Mouse (Mus musculus): ENCODE results near the gene Zfp146. TPM values are rescaled to one million over a fixed set of nuclear protein-coding genes. Genes with fewer than 3 reads are reported as not detected.
"Not testable (repeated sequence)": the region's sequence is repeated elsewhere in the genome, so short reads cannot be mapped to it uniquely, and the experiment has no call there.

The Zfp146 gene
- total RNA-seq (2014; fragmentation: Nextera tagmentation), result 35.9 and 48.9 TPM in 2 replicates
- total RNA-seq (2017), result 103 and 108 TPM in 2 replicates

DNA sequence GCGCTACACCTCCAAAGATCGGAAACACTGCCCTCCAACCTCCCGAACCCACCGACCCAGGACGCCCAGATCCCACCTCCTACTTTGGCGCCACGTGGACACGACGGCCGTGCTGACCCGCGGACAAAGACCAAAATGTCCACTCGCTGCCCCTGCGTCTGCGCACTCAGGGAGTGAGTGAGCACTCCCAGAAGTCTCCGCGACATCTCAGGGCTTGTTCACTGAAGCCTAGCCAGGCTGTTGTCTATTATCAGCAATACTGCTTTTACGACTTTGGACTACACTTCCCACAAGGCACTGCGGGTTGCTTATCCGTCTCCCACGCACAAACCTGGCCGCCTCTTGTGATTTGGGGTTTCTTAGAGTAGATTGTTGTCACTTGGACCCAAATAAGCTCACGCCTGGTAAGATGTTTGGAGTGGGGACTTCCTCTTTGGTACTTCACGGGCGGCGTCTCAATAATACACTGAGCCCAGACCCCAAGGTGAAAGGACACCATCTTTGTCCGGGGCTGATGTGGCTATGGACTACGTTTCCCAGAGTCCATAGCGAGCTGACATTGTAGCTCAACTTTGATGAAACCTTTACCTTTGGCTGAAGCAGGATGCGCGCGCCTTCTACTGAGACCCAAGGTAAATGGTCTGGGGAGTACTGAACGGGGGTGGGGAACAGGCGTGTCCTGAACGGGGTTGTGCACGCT, at the start of gene Zfp146:
Gene Zfp146 (minus strand): TSS at position 168 of the 700 bp plus-strand sequence.
- ATAC-seq (replicated peaks; ENCODE audit: low FRiP score, low TSS enrichment, poor library complexity, severe bottlenecking), result peak; percentile 97

DNA sequence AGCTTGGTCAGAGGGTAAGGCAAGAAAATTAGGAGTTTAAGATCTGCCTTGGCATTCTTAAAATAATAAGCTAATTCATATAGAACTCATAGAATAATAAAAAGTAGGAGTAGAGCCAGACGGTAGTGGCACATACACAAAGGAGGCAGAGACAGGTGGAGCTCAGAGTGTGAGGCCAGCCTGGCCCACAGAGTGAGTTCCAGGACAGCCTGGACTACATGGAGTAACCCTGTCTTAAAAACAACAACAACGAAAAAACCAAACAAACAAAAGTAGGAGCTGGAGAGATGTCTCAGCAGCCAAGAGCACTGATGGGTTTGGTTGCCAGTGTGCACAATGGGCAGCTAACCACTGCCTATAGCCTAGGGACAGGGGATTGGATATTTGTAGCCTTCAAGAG, 47.7 kb upstream of the Zfp146 start:
- no peak for ATAC-seq (replicated peaks; ENCODE audit: low FRiP score, low TSS enrichment, poor library complexity, severe bottlenecking)

DNA sequence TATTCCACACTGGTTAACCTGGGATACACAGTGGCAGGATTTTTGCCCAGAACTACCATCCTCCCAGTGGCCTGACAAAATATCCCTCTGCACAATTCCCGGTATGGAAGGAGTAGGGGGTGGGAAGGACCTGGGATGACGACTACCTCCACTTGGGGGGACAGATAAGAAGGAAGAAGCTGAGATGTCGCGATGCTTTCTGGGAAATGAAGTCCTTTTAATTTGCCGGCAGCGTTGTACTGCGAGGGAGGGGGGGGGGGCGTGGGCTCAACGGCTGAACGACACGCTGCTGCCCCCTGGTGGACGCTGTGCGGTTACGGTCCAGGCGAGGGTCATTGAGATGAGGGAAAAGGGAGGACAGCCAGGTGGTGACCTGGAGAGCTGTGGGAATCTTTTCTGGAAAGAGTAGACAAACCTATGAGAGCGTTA, 47.2 kb upstream of the Zfp146 start:
- peak; percentile 57 for ATAC-seq (replicated peaks; ENCODE audit: low FRiP score, low TSS enrichment, poor library complexity, severe bottlenecking)

DNA sequence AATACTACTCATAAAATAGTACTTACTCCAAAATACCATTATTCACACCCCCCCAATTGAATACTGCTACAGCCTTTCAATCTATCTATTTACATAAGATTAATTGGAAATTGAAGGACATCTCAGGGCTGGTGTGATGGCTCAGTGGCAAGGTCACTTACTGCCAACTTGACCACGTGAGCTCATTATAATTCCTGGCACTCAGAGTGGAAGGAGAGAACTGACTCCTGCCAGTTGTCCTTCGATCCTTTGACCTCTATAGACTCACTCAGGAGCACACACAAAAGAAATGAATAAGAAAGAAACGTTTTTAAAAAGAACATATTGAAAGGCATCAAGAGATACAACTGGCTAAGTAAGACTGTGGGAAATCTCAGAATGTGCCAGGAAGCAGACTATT, 46.3 kb upstream of the Zfp146 start:
- ATAC-seq (replicated peaks; ENCODE audit: low FRiP score, low TSS enrichment, poor library complexity, severe bottlenecking), result no peak

DNA sequence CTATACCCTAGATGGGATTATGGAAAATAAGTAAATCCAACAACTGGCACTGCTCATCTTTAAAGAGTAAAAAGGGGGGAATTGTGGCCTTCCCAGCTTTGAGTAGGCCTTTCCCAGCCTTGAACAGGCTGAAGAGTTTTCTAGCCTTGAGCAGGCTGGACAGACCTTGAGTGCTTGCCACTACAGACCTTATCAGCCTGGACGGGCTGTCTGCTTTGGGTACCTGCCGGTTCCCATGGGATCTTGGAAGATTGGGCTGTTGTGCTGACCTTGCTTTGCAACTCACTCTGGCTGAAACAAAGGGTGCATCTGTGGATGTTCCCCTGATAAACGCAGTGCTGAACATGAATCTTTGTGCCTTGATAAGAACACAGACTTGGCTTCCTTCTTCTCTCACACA, 44.3 kb upstream of the Zfp146 start:
- ATAC-seq (replicated peaks; ENCODE audit: low FRiP score, low TSS enrichment, poor library complexity, severe bottlenecking), result no peak

DNA sequence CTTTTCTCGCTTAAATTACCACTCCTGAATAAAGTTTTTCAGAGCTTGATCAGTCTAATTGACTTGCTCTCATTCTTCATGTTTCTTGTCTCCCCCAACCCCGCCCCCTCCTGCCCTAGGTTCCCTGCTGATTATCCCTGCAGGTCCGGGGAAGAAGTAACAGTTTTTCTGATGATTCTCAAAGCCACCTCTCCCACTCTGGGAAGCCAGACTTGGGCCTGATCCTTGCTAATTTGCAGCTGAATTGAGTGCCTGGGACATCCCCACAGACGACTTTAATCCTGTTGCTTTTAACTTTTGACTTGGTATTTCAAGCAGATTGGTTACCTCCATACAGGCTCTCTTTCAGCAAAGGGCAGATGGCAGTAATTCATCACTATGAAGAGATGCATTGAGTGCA, 41.5 kb upstream of the Zfp146 start:
- no peak for ATAC-seq (replicated peaks; ENCODE audit: low FRiP score, low TSS enrichment, poor library complexity, severe bottlenecking)

DNA sequence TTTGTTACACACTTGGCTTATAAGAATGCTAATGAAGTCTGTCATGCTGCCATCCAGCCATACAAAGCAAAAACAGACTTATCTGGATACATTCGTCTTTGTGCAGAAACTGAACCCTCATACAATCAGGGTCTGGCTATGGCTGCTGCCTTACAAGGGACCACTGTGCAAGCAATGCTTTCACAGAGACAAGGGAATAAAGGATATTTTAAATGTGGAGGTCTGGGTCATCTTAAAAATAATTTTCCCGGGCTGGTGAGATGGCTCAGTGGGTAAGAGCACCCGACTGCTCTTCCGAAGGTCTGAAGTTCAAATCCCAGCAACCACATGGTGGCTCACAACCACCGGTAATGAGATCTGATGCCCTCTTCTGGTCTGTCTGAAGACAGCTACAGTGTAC, 36.8 kb upstream of the Zfp146 start:
- not testable (repeated sequence) for ATAC-seq (replicated peaks; ENCODE audit: low FRiP score, low TSS enrichment, poor library complexity, severe bottlenecking)

DNA sequence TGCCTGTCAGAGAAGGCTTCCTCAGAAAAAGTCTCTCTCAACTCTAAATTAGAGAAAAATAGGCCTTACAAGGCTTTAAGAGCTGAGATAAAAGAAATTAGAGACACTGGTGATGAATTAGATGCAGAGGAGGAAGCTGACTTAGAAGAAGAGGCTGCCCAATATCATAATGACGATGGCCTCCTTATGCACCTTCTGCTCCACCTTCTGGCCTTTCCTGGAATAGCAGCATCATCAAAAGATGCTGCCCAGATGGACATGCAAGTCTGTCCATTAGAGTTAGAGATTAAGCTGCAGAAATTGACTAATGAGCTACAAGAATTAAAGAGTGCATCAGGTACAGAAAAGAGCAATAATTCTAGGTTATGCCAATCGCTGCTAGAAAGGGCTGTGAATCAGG, 35.8 kb upstream of the Zfp146 start:
- peak; percentile 79 for ATAC-seq (replicated peaks; ENCODE audit: low FRiP score, low TSS enrichment, poor library complexity, severe bottlenecking)

DNA sequence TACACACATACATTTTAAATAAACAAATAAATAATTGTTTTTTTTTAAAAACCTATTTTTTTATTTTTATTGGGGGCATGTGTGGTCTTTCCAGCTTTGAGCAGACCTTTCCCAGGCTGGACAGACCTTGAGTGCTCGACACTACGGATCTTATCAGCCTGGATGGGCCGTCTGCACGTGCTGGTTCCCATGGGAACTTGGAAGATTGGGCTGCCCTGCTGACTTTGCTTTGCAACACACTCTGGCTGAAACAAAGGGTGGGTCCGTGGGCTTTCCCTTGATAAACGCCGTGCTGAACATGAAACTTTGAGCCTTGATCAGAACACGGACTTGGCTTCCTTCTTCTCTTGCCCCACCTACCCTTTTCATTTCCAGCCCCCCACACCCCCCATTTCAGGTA, 34.8 kb upstream of the Zfp146 start:
- ATAC-seq (replicated peaks; ENCODE audit: low FRiP score, low TSS enrichment, poor library complexity, severe bottlenecking), result no peak; the same call in 1 of the 2 replicates

DNA sequence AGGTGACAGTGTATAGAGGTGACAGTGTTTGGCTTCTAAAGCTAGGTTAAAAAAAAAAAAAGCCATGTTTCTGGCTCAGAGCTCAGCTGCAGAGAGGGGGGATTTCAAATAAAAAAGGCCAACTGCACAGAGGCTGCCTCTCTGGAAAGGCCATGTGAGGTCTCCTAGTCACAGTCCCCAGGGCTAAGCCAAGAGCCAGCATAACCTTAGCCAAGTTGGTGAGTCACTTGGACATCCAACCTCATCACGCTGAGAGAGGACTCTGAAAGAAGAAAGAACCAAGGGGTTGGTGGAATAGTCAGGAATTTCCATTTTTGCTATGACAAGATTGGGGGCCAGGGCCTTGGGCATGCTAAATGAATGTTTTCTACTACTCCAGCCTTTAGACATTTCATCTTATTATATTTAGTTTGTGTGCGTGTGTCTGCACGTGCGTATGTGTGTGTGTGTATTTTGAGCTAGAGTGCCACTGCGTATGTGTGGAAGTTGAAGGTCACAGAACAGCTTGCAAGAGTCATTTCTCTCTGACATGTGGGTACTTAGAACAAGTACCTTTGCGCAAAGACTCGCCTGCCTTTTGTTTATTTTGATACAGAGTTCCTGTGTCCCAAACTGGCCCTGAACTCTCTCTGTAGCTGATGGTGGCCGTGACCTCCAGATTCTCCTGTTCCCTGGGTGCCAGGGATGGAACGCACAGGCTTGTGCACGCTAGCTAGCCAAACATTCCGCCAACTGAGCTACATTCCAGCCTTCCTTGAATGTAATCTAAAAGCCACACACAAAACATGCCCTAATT, 33.5 kb upstream of the Zfp146 start:
- no peak for ATAC-seq (replicated peaks; ENCODE audit: low FRiP score, low TSS enrichment, poor library complexity, severe bottlenecking)

DNA sequence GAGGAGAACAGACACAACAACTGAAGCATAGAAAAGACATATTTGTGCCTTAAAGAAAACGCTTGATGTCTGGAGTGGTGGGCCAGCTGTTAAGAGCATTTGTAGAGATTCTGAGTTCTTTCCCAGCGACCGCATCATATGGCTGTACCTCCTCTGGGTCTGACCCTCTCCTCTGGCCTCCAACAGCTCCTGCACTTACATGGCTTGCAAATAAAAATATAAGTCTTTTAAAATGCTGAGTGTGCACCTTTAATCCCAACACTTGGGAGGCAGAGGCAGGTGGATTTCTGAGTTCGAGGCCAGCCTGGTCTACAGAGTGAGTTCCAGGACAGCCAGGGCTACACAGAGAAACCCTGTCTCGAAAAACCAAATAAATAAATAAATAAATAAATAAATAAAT, 31.1 kb upstream of the Zfp146 start:
- not testable (repeated sequence) for ATAC-seq (replicated peaks; ENCODE audit: low FRiP score, low TSS enrichment, poor library complexity, severe bottlenecking)

DNA sequence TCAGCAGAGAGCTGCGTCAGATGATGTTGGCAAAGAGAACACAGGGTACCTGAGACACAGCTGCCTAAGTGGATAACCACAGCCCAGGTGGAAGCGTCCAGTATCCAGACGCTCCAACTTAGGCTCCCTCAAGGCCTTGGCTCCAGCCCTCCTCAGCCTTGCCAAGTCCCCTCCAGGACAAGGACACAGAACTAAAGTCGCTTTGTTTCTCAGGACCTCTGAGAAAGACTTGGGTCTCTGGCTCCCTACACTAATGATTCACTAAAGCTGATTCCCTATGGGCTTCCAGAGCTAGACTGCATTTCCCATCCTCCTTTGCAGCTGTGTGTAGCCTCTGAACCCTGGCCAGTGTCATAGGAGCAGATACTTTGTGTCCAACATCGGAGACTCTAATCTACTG, 30.6 kb upstream of the Zfp146 start:
- ATAC-seq (replicated peaks; ENCODE audit: low FRiP score, low TSS enrichment, poor library complexity, severe bottlenecking), result no peak

DNA sequence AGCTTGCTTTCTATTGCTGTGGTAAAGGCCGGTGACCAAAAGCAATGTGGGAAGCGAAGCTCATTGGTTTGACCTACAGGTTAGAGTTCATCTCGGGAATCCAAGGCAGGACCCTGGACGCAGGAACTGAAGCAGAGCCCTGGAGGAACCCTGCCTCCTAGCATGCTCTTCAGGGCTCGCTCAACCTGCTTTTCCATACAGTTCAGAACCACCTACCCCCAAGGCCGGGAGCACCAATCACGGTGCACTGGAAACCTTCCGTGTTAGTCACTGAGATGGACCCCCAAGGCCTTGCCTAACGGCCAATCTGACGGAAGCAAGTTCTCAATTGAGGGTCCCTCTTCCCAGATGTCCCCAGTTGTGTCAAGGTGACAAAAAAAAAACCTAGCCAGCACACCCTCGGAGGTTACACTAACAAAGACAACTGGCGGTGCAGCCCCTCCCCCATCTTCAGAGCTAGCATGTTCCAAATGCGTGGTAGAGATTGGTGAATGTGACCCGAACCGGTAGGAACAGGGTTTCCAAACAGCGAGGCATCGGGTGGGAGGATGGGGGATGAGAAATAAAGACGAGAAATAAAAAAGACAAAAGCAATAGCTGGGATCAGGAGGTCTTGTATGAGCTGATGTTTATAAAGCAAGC, 30.1 kb upstream of the Zfp146 start:
- no peak for ATAC-seq (replicated peaks; ENCODE audit: low FRiP score, low TSS enrichment, poor library complexity, severe bottlenecking)

DNA sequence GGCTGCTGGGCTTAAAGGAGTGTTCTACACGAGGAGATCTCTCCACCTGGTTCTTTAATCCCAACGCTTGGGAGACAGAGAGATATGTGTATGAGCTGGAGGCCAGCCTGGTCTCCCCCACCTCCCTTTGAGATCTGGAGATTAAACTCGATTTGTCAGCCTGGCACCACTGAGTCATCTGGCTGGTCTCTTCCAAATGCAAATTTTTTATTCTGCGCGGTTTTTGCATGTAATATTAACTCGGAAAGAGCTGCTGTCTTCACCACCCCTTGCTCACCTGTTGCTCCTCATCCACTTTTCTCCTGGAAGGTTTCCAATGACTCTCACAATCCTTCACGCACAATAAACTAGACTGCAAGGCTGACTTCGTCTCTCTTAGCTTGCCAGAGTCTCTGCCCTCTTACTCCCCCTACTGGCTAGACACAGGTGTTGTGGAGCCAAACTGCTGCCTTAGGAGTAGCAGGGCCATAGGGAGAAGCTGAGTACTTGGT, 29.0 kb upstream of the Zfp146 start, which contains the start of gene Capns1:
Gene Capns1 (minus strand): TSS at position 331 of the 491 bp plus-strand sequence.
- peak; percentile 66 for ATAC-seq (replicated peaks; ENCODE audit: low FRiP score, low TSS enrichment, poor library complexity, severe bottlenecking)

DNA sequence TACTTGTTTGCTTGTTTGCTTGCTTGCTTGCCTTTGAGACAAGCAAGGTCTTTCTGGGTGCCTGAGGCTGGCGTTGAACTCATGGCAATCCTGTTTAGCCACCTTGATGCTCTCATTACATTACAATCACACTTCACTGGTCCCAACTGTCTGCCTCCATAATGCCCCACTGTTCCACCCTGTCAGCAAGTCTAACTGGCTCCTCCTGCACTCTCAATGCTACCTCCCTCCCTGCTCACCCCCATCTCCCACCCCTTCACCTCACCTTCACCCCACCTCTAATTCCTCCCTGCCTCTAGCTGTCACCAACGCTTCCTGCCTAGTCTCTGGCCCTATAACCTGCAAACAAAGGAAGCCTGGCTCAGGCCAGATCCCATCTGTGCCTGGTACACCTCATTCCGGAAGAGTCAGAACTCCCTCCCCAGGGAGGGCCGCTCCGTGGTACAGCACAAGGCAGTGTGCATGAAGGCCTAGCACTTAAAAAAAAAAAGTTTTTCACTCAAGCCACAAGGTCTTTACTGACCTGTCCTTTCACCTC, 28.1 kb upstream of the Zfp146 start:
- ATAC-seq (replicated peaks; ENCODE audit: low FRiP score, low TSS enrichment, poor library complexity, severe bottlenecking), result no peak

DNA sequence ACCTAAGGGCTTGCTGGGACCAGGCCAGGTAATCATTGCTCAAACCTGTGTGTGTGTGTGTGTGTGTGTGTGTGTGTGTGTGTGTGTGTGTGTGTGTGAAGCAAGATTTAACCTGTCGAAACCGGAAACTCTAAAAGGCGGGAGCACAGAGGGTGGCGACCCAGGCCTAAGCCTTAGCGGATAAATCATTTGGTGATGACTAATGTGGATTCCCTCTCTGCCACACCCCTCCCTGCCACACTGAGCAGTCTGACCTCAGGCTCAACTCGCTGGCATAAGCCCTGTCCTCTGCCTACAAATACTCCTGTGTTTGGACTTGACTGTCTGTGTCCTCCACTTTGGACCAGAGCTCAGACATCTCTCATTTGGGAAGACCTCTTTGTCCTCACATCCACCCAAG, 26.6 kb upstream of the Zfp146 start:
- no peak for ATAC-seq (replicated peaks; ENCODE audit: low FRiP score, low TSS enrichment, poor library complexity, severe bottlenecking)

DNA sequence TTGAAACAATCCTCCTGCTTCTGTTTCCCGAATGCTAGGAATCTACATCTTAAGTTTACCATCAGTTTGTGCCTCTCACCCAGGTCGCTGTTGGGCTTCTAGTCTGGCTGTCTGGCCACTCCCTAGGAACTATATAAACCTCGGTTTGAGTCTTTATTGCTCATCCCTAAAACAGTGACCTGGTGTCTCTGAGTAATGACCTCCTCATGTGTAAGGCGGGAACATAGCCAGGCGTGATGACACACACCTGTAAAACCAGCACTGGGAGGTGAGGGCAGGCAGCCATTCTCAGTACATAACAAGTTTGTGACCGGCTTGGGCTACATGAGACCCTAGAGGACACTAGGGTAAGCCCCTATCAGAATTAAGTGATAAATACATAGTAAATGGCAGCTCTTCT, 25.9 kb upstream of the Zfp146 start:
- no peak for ATAC-seq (replicated peaks; ENCODE audit: low FRiP score, low TSS enrichment, poor library complexity, severe bottlenecking)

DNA sequence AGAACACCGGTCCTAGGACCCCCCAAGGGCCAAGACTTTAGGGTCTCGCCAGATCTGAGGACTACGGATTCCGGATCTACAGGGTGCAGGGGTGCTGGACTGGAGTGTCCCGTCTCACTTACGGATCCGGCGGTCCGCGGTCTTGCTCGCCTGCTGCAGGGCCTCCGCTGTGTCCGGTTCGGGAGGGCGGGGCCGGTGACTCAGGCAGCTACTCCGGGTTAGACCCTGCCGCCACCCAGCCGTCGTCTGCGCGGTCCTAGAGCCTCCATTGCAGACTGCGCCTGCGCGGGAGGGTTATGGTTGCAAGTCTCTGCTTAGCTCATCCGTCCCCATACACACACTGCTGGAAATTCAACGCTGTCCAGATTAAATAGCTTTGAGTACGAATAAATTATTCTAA, 25.3 kb upstream of the Zfp146 start:
- ATAC-seq (replicated peaks; ENCODE audit: low FRiP score, low TSS enrichment, poor library complexity, severe bottlenecking), result peak; percentile 77

DNA sequence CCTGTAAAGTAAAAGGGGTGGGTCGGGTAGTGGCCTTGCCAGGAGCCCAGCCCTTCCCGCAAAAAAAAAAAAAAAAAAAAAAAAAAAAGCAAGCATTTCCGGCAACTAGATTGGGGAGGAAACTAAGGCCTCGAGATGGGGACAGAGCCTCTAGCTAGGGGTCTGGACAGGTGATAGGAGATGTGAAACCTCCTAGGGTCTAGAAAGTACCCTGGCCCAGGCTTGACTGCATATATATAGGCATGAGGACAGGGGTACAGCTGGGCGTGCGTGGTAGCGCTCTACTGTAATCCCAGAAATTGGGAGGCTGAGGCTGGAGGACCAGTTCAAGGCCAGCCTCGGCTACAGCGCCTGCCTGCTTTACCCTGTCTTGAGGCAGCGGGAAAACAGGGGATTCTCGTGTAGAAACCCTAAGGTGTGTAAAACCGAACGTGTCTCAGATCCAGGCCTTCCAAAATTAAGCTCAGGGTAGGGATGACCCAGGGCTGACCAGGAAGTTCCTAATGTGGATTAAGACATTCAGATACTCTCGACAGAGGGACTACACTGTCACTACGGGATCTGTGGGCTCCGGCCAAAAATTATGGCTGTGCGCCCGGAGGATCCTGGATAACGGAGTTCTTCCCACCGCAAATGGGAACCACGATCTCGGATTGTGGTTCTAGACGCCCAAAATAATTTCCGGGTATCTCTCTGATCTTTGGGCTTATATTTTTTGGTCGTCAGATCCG, 24.7 kb upstream of the Zfp146 start:
- ATAC-seq (replicated peaks; ENCODE audit: low FRiP score, low TSS enrichment, poor library complexity, severe bottlenecking), result peak; percentile 23; the same call in 1 of the 2 replicates

All from megakaryocyte-erythroid progenitor cell, adult 5-6 weeks (primary cell).